Mouse (Mus musculus) mouse trophoblast stem cell (cell line): ENCODE measurements around the gene H2-K1.
"Not testable (repeated sequence)": the region's sequence is repeated elsewhere in the genome, so short reads cannot be mapped to it uniquely, and the experiment has no call there.

Experiments
- in situ Hi-C, 2 experiments: fragments of 300-500 bp; cut with MseI, MboI; formaldehyde crosslinking; loops; 2 replicates in 1 of 2; 3 replicates in 1 of 2; pipeline ENCODE4 v1.15.1; 2025

Gene H2-K1

DNA sequence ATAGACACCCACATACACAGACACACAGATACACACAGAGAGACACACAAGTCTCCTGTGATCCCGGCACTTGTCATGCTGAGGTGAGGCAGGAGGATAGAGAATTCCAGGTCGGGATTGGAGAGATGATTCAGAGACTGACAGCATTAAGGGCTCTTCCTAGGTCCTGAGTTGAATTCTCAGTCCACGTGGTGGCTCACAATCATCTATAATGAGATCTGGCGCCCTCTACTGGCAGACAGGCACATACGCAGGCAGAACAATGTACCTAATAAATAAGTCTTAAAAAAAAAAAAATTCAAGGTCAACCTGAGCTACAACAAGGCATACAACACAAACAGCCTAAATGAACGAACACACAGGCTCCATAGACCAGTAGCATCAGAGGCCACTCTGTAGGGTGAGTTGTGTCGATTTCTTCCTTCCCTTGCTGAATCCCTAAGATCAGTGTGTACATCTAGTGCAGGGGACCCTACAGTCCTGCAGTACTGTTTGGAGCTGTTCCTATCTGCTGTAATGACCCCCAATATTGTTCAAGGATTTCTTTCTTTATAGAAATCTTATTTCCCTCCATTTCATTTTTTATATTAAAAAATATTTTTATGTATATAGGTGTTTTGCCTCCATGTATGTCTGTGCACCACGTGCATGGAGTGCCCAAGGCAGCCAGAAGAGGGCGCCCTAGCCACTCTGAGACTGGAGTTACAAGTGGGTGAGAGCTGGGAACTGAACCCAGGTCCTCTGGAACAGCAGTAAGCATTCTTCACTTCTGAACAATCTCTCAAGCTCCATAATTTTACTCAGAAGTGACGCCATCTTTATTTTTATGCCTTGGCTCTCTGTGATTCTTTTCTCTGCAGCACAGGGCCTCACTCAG is 8.1 kb downstream of the H2-K1 start:
- in situ Hi-C loops = no loop called here

- in situ Hi-C loops = not testable (repeated sequence)
Measured at GRCm38 (mm10) chr17:33982136-33982535, 18.0 kb downstream of the H2-K1 start.

DNA sequence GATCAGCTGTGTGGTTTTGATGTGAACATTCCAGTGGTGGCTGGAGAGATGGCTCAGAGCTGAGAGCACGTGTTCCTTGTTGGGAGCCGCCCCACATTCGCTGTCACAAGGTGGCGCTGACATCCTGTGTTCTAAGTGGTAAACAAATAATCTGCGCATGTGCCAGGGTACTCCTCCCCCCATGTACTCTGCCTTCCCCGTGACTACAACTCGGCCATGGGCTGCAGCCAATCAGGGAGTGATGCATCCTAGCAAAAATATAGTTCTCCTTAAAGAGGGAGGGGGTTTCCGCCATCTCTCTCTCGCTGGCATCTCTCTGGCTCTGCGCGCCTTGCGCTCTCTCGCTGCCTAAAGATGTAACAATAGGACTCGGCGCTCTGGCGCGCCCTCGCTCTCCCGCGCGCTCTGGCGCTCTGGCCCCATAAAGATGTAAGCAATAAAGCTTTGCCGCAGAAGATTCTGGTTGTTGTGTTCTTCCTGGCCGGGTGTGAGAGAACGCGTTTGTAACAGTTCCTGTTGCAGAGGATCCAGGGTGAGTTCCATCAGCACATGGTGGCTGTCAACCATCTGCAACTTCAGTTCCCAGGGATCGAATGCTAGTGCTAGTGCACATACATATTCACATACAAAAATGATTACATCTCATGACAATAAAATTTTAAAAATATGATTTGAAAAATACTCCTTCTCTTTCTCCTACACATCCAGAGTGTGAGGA is 18.8 kb downstream of the H2-K1 start:
- in situ Hi-C loops = not testable (repeated sequence)

- in situ Hi-C loops = no loop called here
Measured at GRCm38 (mm10) chr17:33980181-33981035, 19.7 kb downstream of the H2-K1 start.

GRCm38 (mm10) chr17:33979512-33980050 is 20.6 kb downstream of the H2-K1 start:
- in situ Hi-C loops = no loop called here

DNA sequence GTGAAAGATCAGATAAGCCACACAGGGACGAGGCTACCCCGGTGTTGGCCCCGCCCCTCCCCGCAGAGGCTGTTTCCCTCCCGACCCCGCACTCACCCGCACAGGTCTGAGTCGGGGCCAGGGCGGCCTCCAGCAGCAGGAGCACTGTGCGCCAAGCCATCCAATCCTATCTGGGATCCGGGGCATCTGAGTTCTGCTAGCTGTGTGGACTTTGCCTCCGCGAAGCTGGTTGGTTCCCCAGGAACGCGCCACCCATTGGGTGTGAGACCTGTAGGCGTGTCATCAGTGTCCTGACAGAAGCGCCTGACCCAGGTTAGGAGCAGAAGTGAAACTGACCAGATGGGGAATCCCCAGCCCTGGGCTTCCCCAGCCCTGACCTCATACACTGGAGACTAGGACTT is 21.5 kb downstream of the H2-K1 start:
- in situ Hi-C loops = no loop called here

DNA sequence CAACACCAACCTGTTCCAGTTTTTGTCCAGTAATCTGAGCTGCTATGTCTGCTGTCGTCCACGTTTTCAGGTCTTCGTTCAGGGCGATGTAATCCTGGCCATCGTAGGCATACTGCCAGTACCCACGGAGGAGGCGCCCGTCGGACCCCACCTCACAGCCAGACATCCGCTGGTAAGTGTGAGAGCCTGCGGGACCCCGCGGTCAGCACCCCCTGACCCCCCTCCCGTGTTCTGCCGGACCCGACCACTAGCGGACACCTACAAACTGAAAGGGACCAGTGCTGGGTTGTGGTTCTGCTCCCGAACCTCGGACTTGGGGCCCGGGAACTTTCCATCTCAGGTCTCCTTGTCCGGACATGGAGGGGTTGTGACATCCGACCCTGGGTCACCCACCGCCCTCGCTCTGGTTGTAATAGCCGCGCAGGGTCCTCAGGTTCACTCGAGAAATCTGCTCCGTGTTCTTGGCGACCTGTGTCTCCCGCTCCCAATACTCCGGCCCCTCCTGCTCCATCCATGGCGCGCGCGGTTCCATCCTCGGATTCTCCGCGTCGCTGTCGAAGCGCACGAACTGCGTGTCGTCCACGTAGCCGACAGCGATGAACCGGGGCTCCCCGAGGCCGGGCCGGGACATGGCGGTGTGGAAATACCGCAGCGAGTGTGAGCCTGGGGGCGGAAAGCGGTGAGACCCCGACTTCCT is 22.1 kb downstream of the H2-K1 start:
- in situ Hi-C loops = no loop called here

- in situ Hi-C loops = loop anchor here (5.0 to 25.0 kb wide), 2 partner anchors 1299 to 1664 kb away; partner anchors contain the start of genes Gm9573 (in 1 of the 2) and Mucl3 (in 1 of the 2)
Measured at GRCm38 (mm10) chr17:33973572-33973971, 26.6 kb downstream of the H2-K1 start.

GRCm38 (mm10) chr17:33972691-33973090 is 27.5 kb downstream of the H2-K1 start:
- in situ Hi-C loops = loop anchor here (5.0 to 25.0 kb wide), 2 partner anchors 1300 to 1665 kb away; partner anchors contain the start of genes Gm9573 (in 1 of the 2) and Mucl3 (in 1 of the 2)

DNA sequence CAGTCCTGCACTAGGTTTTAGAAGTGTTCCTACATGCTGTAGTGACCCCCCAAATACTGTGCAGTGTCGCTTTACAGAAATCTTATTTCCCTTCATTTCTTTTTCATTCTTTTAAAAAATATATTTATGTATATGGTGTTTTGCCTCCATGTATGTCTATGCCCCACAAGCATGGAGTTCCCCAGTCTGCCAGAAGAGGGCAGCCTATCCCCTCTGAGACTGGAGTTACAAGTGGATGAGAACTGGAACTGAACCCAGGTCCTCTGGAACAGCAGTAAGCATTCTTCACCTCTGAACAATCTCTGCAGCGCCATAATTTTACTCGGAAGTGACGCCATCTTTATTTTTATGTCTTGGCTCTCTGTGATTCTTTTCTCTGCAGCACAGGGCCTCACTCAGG is 30.8 kb downstream of the H2-K1 start:
- in situ Hi-C loops = loop anchor here in 1 of 2 experiments (25.0 kb wide), 1 partner anchor 1668 kb away; the partner anchor contains the start of genes Gm9573 and Mucl3

- in situ Hi-C loops = loop anchor here in 1 of 2 experiments (25.0 kb wide), 1 partner anchor 1668 kb away; the partner anchor contains the start of genes Gm9573 and Mucl3
Measured at GRCm38 (mm10) chr17:33968927-33969326, 31.2 kb downstream of the H2-K1 start.

GRCm38 (mm10) chr17:33968489-33968888 is 31.7 kb downstream of the H2-K1 start:
- in situ Hi-C loops = loop anchor here in 1 of 2 experiments (25.0 kb wide), 1 partner anchor 1669 kb away; the partner anchor contains the start of genes Gm9573 and Mucl3

GRCm38 (mm10) chr17:33965846-33966550 is 34.1 kb downstream of the H2-K1 start:
- in situ Hi-C loops = loop anchor here in 1 of 2 experiments (25.0 kb wide), 1 partner anchor 1671 kb away; the partner anchor contains the start of genes Gm9573 and Mucl3

GRCm38 (mm10) chr17:33965082-33965845 is 34.9 kb downstream of the H2-K1 start:
- in situ Hi-C loops = loop anchor here in 1 of 2 experiments (25.0 kb wide), 1 partner anchor 1672 kb away; the partner anchor contains the start of genes Gm9573 and Mucl3

GRCm38 (mm10) chr17:33962876-33963275 is 37.3 kb downstream of the H2-K1 start:
- in situ Hi-C loops = loop anchor here in 1 of 2 experiments (25.0 kb wide), 1 partner anchor 1674 kb away; the partner anchor contains the start of genes Gm9573 and Mucl3

GRCm38 (mm10) chr17:33959948-33960347 is 40.2 kb downstream of the H2-K1 start:
- in situ Hi-C loops = loop anchor here in 1 of 2 experiments (25.0 kb wide), 1 partner anchor 1677 kb away; the partner anchor contains the start of genes Gm9573 and Mucl3

GRCm38 (mm10) chr17:33959135-33959534 is 41.0 kb downstream of the H2-K1 start:
- in situ Hi-C loops = loop anchor here in 1 of 2 experiments (25.0 kb wide), 1 partner anchor 1678 kb away; the partner anchor contains the start of genes Gm9573 and Mucl3

DNA sequence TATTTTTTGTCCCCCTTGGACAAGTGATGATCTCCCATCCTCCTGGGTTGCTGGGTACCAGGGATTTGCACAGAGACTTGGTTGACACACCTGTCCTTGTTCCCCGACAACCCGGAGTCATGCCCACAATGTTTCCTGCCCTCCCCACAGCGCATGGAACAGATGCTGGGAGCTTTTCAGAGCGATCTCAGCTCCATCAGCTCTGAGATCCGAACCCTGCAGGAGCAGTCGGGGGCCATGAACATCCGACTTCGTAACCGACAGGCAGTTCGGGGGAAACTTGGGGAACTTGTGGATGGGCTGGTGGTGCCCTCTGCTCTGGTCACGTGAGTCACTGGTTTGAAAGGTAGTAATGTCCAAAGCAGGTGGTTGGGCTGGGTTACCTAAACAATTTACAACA is 41.7 kb downstream of the H2-K1 start:
- in situ Hi-C loops = loop anchor here in 1 of 2 experiments (25.0 kb wide), 1 partner anchor 1679 kb away; the partner anchor contains the start of genes Gm9573 and Mucl3
